Mouse (Mus musculus): Measurements from ENCODE around the gene Ppm1m. TPM values are rescaled to one million over a fixed set of nuclear protein-coding genes. Genes with fewer than 3 reads are reported as not detected.

Gene Ppm1m
- total and polyA plus RNA-seq, 3 experiments, result 10.8 to 18.9 (median 12.1) TPM

DNA sequence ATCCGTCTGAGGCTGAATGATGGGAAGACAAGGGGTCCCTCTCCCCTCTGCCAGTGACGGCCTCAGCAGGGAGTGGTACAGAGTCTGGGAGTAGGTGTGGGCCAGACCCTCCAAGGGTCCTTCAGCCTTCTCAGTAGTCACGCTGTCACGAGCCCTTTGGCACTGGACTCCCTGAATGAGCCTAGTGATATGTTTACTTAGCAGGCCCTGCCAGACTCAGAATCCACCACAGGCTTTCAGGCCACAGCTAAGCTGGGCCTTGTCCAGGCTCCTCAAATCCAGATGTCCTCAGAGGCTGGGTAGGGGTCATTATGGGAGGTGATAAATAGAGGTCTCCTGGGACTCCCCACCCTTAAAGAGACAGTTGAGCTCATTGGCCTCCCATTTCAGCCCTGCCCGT, 8.6 kb upstream of the Ppm1m start:
- peak overlapping the region; percentile 47 for H3K4me3 ChIP-seq
- TF ChIP-seq EP300 (IDR thresholded peaks at IDR 0.05; ENCODE audit: insufficient read depth, low read depth, low read length) (no peak), CTCF (IDR thresholded peaks at IDR 0.05) (no peak), POLR2A (IDR thresholded peaks at IDR 0.05; ENCODE audit: insufficient read depth, low read depth, low read length) (no peak)
- WGBS, result 67% methylated on average over 5 of the region's 5 CpGs
- H3K27me3 ChIP-seq (ENCODE audit: control insufficient read depth, insufficient read depth, low read length), result no peaks in the 10 kb centered on the region
- H3K9ac ChIP-seq (ENCODE audit: low read depth, low read length), result peak overlapping the region; percentile 74
- intact Hi-C loops (cut with DNase I), result no loop called here
- no peaks in the 10 kb centered on the region for H3K36me3 ChIP-seq (ENCODE audit: control insufficient read depth, insufficient read depth, low read length)
- peak overlapping the region; percentile 70 for H3K27ac ChIP-seq
- peaks cover 16% of the 10 kb centered on the region for H3K4me1 ChIP-seq (ENCODE audit: control insufficient read depth, insufficient read depth, low read length)
- no peak for DNase-seq
- peaks cover 5% of the 10 kb centered on the region for H3K79me2 ChIP-seq (replicated peaks; ENCODE audit: control insufficient read depth, insufficient read depth, low read length)

DNA sequence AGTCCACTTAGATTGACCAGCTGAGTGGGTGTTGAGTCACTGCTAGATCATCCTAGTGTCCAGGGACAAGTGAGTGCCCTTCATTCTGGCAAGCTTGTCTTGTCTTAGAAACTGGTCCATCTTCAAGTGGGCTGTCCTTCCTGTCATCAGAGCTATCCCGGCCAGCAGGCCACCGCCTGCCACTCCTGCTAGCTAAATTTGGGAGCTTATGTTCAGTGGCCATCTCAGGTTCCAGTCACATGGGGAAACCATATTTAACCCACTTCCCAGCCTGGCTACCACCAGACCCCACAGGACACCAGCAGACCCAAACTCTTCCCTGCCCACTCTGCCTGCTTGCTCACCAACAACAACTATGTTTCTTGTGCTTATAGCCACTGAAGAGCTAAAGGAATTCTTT, 7.0 kb upstream of the Ppm1m start:
- DNase-seq, result peak; percentile 62 to 75
- H3K4me1 ChIP-seq (ENCODE audit: control insufficient read depth, insufficient read depth, low read length), result peaks cover 17% of the 10 kb centered on the region
- H3K27ac ChIP-seq, result peak overlapping the region; percentile 95
- 14% methylated on average over 2 of the region's 2 CpGs for WGBS
- peaks cover 5% of the 10 kb centered on the region for H3K79me2 ChIP-seq (replicated peaks; ENCODE audit: control insufficient read depth, insufficient read depth, low read length)
- H3K36me3 ChIP-seq (ENCODE audit: control insufficient read depth, insufficient read depth, low read length), result no peaks in the 10 kb centered on the region
- H3K4me3 ChIP-seq, result peak overlapping the region; percentile 46
- no peak for TF ChIP-seq CTCF (IDR thresholded peaks at IDR 0.05)
- peak; percentile 96 for TF ChIP-seq POLR2A (IDR thresholded peaks at IDR 0.05; ENCODE audit: insufficient read depth, low read depth, low read length)
- H3K9ac ChIP-seq (ENCODE audit: low read depth, low read length), result peak overlapping the region; percentile 74
- intact Hi-C loops (cut with DNase I), result no loop called here
- H3K27me3 ChIP-seq (ENCODE audit: control insufficient read depth, insufficient read depth, low read length), result no peaks in the 10 kb centered on the region

DNA sequence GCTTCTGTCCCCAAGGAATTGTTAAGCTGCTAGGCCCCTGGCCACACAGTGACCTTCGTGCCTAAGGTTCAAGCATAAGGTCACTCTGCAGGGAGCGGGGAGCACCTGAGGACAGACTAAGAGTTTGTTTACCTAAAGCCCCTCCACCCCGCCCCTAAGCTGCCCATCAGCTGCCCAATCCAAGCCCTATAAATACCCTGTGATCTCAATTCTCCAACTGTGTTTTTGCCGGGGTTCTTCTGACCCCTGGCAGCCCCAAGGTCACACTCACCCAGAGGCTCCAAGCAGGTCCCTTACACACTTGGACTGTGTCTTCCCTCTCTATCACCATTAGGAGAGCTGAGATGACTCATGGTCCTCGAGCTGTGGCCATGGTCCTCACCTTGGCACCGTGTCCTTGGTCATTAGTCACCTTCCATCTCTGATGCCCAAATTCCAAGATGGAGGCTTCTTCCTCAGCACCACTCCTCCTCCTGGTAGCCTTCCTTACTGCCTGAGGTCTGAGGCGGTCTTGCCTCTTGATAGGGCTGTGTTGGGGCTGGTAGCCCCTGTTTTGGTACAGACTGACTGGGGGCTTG, 6.3 kb upstream of the Ppm1m start:
- intact Hi-C loops (cut with DNase I), result no loop called here
- Histone ChIP-seq H3K36me3 (ENCODE audit: control insufficient read depth, insufficient read depth, low read length) (no peaks in the 10 kb centered on the region), H3K27ac (peak overlapping the region; percentile 95), H3K27me3 (ENCODE audit: control insufficient read depth, insufficient read depth, low read length) (no peaks in the 10 kb centered on the region), H3K79me2 (replicated peaks; ENCODE audit: control insufficient read depth, insufficient read depth, low read length) (peaks cover 5% of the 10 kb centered on the region), H3K4me1 (ENCODE audit: control insufficient read depth, insufficient read depth, low read length) (peaks cover 15% of the 10 kb centered on the region), H3K4me3 (no peak overlapping the region), H3K9ac (ENCODE audit: low read depth, low read length) (no peak overlapping the region)
- DNase-seq, result no peak
- TF ChIP-seq POLR2A (IDR thresholded peaks at IDR 0.05; ENCODE audit: insufficient read depth, low read depth, low read length), result no peak
- no peak for TF ChIP-seq EP300 (IDR thresholded peaks at IDR 0.05; ENCODE audit: insufficient read depth, low read depth, low read length)
- TF ChIP-seq CTCF (IDR thresholded peaks at IDR 0.05), result no peak
- WGBS, result 61% methylated on average over 7 of the region's 7 CpGs

DNA sequence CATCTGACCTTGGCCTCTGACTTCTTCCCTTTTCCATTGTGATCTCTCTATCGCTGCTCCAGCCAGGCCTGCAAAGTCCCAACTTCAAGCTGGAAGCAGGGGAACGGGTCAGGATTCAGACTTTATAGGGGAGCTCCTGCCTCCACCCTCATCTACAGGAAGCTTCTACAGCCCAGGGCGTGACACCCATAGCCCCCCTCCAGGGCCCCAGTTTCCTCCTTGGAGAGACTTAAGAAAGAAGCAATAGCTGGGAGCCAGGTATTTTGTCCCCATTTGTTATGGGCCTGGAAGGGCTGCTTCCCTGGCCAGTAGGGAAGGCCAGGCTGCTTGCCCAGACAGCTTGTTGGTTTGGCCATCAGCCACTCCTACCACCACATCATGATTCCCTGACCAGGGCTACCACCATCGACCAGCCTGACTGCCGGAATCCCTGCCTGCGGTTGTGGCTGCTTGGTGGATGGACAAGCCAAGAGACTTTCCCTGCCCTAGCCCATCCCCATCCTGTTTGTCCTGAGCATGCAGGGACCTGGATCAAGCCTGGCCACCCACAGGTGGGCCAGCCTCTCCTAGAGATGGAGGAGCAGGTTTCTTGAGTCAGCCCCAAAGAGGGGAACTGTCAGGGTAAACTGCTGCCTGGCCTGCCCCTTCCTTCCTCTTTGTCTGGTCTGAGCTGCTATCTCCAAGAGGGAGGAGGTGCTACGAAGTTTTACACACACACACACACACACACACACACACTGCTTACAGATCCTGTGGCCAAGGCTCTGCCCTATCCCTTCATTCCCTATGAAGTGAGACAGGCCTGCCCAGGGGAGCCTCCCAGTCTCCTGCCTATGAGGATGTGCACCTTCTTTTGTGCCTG, 4.7 kb upstream of the Ppm1m start:
- Histone ChIP-seq H3K27me3 (ENCODE audit: control insufficient read depth, insufficient read depth, low read length) (no peaks in the 10 kb centered on the region), H3K36me3 (ENCODE audit: control insufficient read depth, insufficient read depth, low read length) (no peaks in the 10 kb centered on the region), H3K79me2 (replicated peaks; ENCODE audit: control insufficient read depth, insufficient read depth, low read length) (peaks cover 5% of the 10 kb centered on the region), H3K9ac (ENCODE audit: low read depth, low read length) (peak overlapping the region; percentile 37; the same call in 1 of the 2 replicates), H3K4me1 (ENCODE audit: control insufficient read depth, insufficient read depth, low read length) (peaks cover 17% of the 10 kb centered on the region), H3K4me3 (peak overlapping the region; percentile 82), H3K27ac (peak overlapping the region; percentile 95)
- DNase-seq, result peak in 1 of 2 experiments; percentile 51
- TF ChIP-seq POLR2A (IDR thresholded peaks at IDR 0.05; ENCODE audit: insufficient read depth, low read depth, low read length) (no peak), CTCF (IDR thresholded peaks at IDR 0.05) (no peak), EP300 (IDR thresholded peaks at IDR 0.05; ENCODE audit: insufficient read depth, low read depth, low read length) (no peak)
- WGBS, result 31% methylated on average over 7 of the region's 7 CpGs
- intact Hi-C loops (cut with DNase I), result loop anchor here (5.0 kb wide), 1 partner anchor 228 kb away; no protein-coding TSS in a partner anchor

DNA sequence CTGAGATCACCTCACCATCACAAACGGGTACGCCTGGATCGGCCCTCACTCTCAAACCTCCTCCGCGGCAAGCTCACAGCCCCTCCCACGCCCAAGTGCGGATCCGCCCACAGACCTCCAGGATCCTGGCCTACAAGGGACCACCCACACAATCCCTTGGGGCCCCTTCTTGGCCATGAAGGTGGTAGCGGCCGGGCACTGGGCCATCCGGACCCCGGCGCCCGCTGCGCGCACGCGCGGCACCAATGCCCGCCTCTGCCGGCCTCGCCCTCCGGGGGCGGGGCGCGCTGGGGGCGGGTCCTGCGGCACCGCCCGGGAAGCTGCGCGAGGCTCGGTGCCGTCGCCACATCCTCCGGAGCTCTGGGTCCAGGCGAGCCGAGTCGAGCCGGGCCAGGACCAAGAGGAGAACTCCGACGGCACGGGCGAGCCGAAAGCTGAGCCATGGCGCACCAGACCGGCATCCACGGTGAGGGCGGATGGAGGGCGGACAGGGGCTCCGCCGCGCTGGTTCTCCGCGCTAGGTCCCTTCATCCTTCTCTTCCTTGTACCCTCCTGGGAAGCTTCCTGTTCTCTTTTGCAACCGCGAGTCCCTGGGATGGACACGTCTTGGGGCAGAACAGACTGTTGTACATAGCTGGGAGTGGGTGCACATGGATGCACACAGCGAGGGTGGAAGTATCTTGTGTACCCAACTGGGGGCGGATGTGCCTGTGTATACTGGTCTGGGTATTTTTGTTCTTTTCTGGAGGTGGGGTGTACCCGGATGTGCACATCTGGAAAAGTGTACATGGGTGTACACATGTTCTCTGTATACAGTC, 3.5 kb upstream of the Ppm1m start, which contains the start of gene Twf2:
TSS of gene Twf2 (plus strand) at position 290 of the 818 bp plus-strand sequence.
- Histone ChIP-seq H3K36me3 (ENCODE audit: control insufficient read depth, insufficient read depth, low read length) (no peaks in the 10 kb centered on the region), H3K27ac (peak within 1 kb of the TSS; percentile 95), H3K4me3 (peak within 1 kb of the TSS; percentile 82), H3K79me2 (replicated peaks; ENCODE audit: control insufficient read depth, insufficient read depth, low read length) (peaks cover 5% of the 10 kb centered on the region), H3K9ac (ENCODE audit: low read depth, low read length) (peak within 1 kb of the TSS; percentile 77), H3K4me1 (ENCODE audit: control insufficient read depth, insufficient read depth, low read length) (peaks cover 19% of the 10 kb centered on the region), H3K27me3 (ENCODE audit: control insufficient read depth, insufficient read depth, low read length) (no peaks in the 10 kb centered on the region)
- intact Hi-C loops (cut with DNase I), result loop anchor here (5.0 kb wide), 1 partner anchor 229 kb away; no protein-coding TSS in a partner anchor
- peak; percentile 77 for TF ChIP-seq POLR2A (IDR thresholded peaks at IDR 0.05; ENCODE audit: insufficient read depth, low read depth, low read length)
- TF ChIP-seq EP300 (IDR thresholded peaks at IDR 0.05; ENCODE audit: insufficient read depth, low read depth, low read length), result 0 out of 2 replicates have a peak, but pooled peaks have one; percentile 5
- no peak for TF ChIP-seq CTCF (IDR thresholded peaks at IDR 0.05)
- WGBS, result 2% methylated on average over 39 of the region's 61 CpGs
- peak; percentile 97 to 98 for DNase-seq
